Mouse (Mus musculus) gastrocnemius, adult 2 months (tissue): ENCODE measurements at regions not wholly inside any gene's neighbourhood (a gene's known extent, or its start where the extent isn't known, plus 50 kb on each side); places are given as distances from the start of the nearest gene placed in this dataset.

Source experiments
- DNase-seq: peaks from one replicate; pipeline ENCODE4 v3.0.0; 2022
- H3K27ac ChIP-seq: fragments of 200-600 bp; 2 replicates; pipeline ENCODE4 v1.8.1; 2022; ENCODE audit warnings: mild to moderate bottlenecking
- H3K4me3 ChIP-seq: fragments of 200-600 bp; 2 replicates; pipeline ENCODE4 v1.8.1; 2022; ENCODE audit warnings: mild to moderate bottlenecking, moderate library complexity
- CTCF ChIP-seq: fragments of 200-600 bp; IDR thresholded peaks from 2 replicates; pipeline ENCODE4 v1.8.1; 2022; ENCODE audit warnings: antibody characterized with exemption, mild to moderate bottlenecking, moderate library complexity
- intact Hi-C: fragments of 180-260 bp; cut with DNase I; formaldehyde crosslinking; loops from one replicate; pipeline ENCODE4 v1.15.1; 2025

DNA sequence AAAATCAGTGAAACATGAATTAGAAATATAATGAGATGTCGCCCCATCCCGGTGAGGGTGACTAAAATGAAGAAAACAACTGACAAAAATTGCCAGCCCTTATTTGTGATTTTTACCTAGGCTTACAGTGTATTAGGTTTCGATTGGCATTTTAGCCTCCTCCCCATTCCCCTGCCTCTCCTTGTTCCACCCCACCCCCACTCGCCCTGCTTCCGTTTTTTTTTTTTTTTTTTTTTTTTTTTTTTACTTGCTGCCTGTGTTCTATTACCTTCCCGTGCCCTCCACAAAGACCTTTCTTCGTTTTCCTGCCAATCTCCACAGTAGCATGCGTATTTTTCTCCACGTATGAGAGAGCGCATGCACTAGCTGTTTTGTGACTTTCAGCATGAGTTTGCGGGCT is 435.3 kb upstream of the Gm10131 start:
- no peak for TF ChIP-seq CTCF
- no peak overlapping the region for H3K4me3 ChIP-seq
- H3K27ac ChIP-seq = no peak overlapping the region
- no peak for DNase-seq
- intact Hi-C loops = no loop called here

DNA sequence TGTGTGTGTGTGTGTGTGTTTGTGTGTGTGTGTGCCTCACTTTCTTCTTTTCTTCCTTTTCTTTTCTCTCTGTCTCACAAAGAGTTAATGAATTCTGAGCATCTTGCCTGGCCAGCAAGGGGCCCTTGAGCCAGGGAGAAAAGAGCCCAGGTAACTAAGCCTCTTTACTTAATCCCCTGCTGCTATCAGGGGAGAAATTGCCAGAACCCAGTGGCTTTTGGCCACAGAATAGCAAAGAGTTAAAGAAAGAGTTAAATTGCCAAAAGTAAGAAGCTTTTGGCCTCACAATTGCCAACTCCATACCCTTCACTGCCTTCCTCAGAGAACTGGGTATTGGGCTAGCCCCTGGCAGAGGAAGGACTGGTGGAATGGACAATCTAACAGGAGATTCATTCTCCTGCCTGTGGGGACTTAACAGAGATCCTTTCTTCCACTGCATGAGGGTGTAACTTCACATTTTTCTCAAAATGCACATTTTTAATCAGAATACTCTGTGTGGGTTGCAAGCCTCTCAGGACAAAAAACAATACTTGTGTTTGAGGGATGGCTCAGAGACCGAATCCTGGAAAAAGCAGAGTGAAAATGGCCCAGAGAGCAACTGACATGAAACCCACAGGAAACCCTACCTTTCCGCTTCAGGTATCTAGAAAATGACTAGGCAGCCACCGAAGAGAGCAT is 431.0 kb upstream of the Gm10131 start:
- H3K27ac ChIP-seq = no peak overlapping the region
- no peak overlapping the region for H3K4me3 ChIP-seq
- intact Hi-C loops = no loop called here
- no peak for TF ChIP-seq CTCF
- no peak for DNase-seq

DNA sequence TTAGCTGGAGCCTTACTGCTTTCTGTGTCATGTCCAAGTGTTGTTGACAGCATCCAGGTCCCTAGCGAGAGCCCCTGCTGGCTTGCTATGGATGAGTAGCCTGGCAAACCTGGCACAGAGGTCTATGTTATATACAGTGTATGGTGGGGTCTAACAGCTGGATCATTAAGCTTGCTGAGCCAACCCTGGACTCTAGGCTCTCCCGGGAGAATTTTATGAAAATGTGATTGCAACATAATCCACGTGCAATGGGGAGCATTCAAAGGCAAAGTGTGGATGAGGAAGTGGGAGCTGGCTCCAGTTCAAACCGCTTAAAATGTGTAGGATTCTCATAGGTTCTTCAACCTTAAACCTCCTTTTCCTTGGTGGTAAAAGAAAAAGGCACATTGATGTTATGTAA is 427.7 kb upstream of the Gm10131 start:
- no peak overlapping the region for H3K4me3 ChIP-seq
- no peak for TF ChIP-seq CTCF

DNA sequence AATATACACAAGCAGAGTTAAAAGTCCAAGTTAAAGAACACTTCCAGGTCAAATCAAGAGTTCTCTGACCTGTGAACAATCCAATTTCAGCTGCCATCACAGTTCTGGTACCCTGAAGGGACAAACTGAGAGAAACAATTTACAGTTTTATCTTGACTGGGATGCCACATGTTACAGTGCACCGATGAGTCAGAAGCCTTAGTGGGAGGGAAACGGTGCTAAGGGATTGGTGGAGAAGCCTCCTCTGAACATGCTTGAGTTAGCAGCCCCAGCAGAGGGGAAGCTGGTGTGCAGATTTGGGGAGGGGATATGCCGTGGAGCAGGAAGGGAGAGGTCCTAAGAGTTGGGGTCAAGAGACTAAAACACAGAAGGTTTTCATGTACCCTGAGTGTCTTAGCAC is 423.9 kb upstream of the Gm10131 start:
- no peak for TF ChIP-seq CTCF
- no peak for DNase-seq
- H3K4me3 ChIP-seq = no peak overlapping the region
- intact Hi-C loops = no loop called here
- H3K27ac ChIP-seq = no peak overlapping the region

More for the DNA sequence above, 427.7 kb upstream of the Gm10131 start:
- no peak for DNase-seq
- intact Hi-C loops = no loop called here
- no peak overlapping the region for H3K27ac ChIP-seq

DNA sequence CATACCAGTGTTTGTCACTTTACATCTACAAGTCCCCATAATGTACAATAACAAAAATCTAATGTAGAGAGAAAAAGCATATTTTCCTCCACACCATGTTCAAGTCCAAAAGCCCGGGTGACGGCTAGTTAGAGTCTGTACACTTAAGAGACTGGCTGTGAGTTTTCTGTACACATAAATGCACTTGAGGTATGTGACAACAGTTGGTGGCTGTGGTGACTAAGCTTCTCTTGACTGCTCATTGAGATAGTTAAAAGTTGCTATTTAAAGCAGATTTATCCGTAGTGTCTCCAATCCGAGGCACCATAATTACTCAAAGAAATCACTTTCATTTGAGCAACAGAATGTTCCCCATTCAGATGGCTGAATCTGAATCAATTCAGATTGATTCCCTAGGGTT is 421.9 kb upstream of the Gm10131 start:
- DNase-seq = no peak
- H3K4me3 ChIP-seq = no peak overlapping the region
- intact Hi-C loops = no loop called here
- TF ChIP-seq CTCF = no peak
- H3K27ac ChIP-seq = no peak overlapping the region

DNA sequence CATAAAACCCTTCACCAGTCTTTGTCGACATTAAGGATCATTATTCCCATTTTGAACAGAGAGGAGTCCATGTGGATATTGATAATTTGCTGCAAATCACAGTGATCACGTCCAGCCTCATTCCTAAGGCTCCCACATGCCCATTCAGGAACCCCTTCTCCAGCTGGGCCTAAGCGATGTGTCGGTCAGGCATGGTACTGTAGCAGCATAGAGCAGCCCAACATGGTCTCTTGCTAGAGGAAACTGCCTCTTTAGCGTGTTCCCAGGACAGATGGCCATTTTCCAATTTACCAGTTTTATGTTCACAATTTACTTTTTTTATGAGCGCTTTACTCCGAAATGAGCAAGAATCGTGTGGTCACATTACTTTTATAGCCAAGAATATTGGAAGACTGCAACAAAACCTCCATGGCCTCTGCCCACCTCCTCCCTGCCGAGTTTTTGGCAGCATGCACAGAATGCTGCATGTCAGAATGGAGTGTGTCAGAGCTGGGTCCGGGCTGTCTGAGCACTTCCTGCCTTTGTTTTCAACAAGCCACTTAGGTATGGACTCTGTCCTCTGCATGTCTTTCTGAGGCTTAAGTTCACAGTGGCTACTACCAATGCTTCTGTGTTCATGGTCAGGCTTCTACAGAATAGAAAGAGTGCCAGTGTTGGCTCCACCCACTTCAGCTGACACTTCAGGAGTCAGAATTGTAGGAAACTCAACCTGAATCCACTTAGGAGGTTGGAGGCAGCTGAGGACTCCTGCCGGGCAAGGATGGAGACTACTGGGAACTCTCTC is 419.6 kb upstream of the Gm10131 start:
- no peak for TF ChIP-seq CTCF
- no peak for DNase-seq
- H3K4me3 ChIP-seq = no peak overlapping the region
- intact Hi-C loops = no loop called here
- H3K27ac ChIP-seq = no peak overlapping the region

DNA sequence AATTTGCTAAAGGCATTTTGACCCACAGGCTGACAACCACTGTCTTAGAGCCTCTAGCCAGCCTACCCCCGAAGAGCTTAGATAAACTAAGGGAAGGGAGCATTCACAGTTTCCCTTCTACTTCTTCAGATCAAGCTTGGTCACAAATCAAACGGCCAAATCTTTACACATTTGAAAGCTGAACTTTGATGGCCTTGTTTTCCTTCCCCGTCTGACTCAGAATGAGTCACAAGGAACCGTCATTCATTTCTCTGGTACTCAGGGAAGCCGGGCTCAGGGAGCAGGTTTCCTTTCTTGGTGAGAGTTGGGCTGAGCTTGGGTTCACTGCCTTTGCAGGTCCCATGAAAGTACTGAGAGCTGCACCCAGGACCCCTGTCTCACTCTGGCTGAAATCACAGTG is 418.5 kb upstream of the Gm10131 start:
- intact Hi-C loops = no loop called here
- TF ChIP-seq CTCF = no peak
- no peak for DNase-seq
- Histone ChIP-seq H3K27ac (no peak overlapping the region), H3K4me3 (no peak overlapping the region)

DNA sequence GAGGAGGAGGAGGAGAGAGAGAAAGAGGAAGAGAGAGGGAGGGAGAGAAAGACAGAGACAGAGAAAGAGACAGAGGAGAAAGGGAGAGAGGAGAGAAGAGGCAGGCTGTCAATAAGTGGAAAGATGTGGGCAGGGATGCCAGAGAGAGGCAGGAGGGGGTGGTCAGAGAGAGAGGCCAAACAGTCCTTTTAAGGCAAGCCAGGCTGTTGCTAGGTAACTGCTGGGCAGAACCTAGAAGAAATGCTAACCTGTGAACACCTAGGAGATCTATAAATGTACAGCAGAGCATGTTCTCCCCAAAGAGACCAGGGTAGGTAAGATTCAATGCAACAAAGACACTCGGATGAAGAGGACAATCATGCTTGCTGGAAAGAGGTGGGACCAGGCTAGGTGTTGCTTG is 417.9 kb upstream of the Gm10131 start:
- no peak overlapping the region for H3K27ac ChIP-seq
- intact Hi-C loops = no loop called here
- no peak for TF ChIP-seq CTCF
- no peak for DNase-seq
- no peak overlapping the region for H3K4me3 ChIP-seq

DNA sequence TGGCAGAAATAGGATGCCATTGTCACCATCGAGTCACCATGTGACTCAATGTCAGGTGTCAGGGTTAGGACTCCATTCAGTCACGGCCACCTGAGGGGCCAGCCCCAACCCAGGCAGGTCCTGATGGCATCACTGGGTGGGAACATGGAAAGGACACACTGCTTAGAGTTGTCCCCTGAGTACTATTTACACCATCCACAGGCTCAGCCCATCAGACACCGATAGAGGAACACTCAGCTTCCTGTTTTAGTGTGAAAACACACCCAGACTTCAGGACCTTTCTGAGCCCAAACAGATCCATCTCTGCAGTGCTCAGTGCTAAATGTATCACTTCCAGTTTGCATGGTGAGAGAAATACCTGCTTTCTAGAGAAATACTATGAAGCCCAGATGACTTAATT is 416.7 kb upstream of the Gm10131 start:
- TF ChIP-seq CTCF = no peak
- intact Hi-C loops = no loop called here

DNA sequence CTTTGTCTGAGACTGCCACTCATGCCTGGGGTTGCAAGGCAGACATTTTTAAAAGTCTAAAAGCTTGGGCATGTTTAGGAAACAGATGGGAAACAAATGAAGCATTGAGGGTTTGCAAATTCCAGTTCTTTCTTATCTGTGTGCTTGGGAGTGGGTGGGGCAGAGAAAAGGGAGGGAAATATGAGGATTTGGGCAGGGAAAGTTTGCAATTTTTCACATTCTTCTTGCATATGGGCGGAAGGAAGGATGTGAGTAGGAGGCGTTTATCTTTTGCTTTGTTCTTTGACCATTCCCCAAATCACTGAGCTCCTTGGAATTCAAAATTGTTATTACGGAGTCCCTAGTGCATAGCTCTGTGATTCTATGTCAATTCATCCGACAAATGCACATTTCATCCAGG is 413.7 kb upstream of the Gm10131 start:
- intact Hi-C loops = no loop called here
- no peak for DNase-seq
- H3K27ac ChIP-seq = no peak overlapping the region
- TF ChIP-seq CTCF = no peak
- H3K4me3 ChIP-seq = no peak overlapping the region

More for the DNA sequence above, 416.7 kb upstream of the Gm10131 start:
- no peak for DNase-seq
- Histone ChIP-seq H3K27ac (no peak overlapping the region), H3K4me3 (no peak overlapping the region)

DNA sequence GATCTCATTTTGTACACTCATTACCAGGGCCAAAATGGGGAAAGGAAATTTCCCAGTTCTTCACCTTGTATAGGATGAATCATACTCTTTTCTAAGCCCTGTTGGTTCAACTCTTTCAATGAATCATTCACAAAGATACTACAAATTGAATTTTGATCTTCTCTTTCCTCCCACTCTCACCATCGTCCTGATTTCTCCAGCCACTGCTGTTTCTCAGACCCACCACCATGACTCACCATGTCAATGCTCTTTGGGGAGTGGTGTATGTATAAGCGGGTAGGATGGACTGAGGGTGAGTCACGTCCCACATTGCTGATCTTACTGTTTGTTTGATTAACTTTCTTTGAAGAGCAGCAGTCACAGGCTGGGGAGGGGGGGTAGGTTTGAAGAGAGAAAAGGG is 412.3 kb upstream of the Gm10131 start:
- TF ChIP-seq CTCF = no peak
- Histone ChIP-seq H3K4me3 (no peak overlapping the region), H3K27ac (no peak overlapping the region)
- intact Hi-C loops = no loop called here
- DNase-seq = no peak

DNA sequence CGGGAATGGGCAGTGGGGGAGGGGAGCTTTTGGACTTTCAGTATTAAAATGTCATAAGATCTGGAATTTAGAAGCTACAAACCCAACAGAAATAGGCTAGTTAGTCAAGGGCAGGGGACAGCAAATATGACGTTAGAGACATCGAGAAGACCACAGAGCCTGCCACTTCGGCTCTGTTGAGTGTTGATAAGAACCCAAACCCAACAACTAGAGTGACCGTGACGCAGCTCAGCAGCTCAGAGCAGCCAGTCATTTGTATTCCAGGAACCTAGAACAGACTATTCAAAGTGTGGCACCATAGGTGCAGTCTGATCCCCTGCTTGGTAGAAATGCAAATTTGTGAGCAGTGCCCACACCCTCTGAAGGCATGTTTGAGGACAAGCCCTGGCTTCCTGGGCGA is 409.8 kb upstream of the Gm10131 start:
- intact Hi-C loops = no loop called here
- DNase-seq = no peak
- TF ChIP-seq CTCF = no peak
- Histone ChIP-seq H3K4me3 (no peak overlapping the region), H3K27ac (no peak overlapping the region)

DNA sequence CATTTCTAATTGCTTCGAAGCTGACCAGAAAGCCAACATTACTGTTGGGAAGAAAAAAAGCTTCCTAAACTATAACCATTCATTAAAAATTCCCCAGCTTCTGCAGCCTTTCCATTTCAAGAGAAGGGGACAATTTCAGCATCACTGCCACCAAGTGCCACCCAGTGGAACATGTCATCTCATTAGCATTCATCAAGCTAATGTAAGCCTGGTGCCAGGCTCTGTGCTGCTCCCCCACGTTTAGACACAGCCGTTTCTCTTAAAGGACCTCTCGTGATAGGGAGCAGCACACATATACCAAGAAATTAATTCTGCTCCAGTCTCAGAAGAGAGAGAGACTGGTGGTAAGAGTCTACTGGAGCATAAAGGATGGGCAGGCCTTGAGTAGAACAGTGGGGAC is 409.1 kb upstream of the Gm10131 start:
- DNase-seq = no peak
- no peak for TF ChIP-seq CTCF
- Histone ChIP-seq H3K4me3 (no peak overlapping the region), H3K27ac (no peak overlapping the region)
- intact Hi-C loops = no loop called here

DNA sequence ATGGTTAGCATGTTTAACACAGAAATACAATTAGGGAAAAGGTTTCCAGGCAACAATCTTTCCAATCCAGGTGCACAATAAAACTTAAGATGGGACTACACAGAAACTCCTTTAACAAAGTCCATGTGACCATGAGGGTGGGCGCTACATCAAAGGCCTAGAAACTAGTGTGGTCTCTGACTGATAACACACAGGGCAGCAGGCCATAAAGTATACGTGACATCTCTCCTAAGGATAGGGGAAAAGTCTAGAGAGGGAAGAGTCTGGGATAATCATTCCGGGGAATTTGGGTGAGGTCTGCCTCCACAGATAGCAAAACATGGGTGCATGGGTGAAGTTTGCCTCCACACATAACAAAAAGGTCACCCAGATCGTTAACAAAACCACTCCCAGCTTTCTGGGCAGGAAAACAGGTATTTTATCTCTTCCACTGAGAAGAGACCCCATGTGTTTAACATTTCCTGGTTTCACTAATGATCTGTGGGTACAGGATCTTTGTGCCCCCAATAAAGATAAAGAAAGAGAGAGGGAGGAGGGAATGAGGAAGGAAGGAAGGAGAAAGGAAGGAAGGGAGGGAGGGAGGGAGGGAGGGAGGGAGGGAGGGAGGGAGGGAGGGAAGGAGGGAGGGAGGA is 402.0 kb upstream of the Gm10131 start:
- no peak for TF ChIP-seq CTCF
- Histone ChIP-seq H3K4me3 (no peak overlapping the region), H3K27ac (no peak overlapping the region)
- intact Hi-C loops = no loop called here
- no peak for DNase-seq
